Mouse (Mus musculus) activated CD4-positive, CD25-positive, alpha-beta regulatory T cell, adult 4 months (primary cell): ENCODE results near the gene Gm11733. TPM values are rescaled to one million over a fixed set of nuclear protein-coding genes. Genes with fewer than 3 reads are reported as not detected.
"Not testable (repeated sequence)": the region's sequence is repeated elsewhere in the genome, so short reads cannot be mapped to it uniquely, and the experiment has no call there.

Experiments
- ATAC-seq: one replicate; pipeline ENCODE4 v1.8.0; 2017
- polyA plus RNA-seq, 2 experiments: library from polyadenylated mRNA; unstranded; fragments of 100-300 nt; shearing (Covaris generic); gene quantifications; one replicate each; pipeline ENCODE4 v1.2.1; 2017

Gm11733 gene
- polyA plus RNA-seq: under 1 TPM in 1 of 2 experiments, not detected in 1; 0.19 TPM

DNA sequence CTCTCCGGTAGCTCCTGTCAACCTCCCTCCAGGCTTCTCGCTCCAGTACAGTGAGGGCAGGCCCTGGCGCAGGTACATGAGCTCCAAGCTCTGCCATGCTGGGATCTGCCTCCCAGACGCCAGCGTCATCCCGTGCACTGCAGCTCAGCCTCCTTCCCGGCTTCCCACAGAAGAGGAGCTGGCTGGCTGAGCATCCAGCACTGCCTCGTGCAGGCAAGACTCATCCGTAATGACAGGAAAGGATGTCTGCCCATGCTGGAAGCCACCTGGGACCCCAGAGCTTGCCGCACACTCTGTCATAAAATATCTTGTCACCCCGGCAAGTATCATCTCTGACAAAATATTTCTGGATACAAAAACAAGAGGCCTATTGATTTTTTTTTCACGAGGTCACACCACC is at the start of gene Gm11733:
TSS of gene Gm11733 (plus strand) at position 171 of the 400 bp plus-strand sequence.
- no peak for ATAC-seq

DNA sequence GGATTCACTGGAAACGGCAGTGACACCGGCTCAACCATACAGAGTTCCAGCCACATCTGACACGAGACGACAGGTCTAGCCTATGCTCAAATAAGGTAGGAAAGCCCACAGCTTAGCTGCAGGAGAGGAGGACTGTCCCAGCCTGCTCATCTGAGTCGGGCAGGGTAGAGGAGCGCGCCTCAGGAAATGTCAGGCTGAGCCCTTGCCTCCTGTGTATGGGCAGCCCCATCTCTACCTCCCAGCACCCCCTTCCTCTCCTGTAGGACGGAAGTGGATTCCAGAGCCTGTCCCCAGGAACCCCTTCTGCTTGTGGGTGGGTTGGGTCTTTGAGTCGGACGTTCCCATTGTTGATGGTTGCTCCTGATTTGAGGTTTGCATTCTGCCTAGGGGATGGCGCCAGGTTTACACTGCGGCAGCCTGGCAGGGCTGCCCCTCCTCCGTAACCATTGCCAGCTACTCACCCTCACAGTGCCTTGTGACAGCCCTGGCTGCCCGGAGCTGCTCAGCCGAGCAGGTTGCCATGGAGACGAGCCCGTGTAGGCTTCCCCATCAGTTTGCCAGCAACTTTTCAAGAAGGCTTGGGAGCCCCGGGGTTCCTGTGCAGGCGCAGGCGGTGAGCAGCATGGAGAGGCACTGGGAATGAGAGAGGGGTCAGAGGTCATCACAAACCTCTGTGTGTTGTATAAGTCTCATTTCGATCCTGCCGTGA is 47.6 kb upstream of the Gm11733 start:
- no peak for ATAC-seq

DNA sequence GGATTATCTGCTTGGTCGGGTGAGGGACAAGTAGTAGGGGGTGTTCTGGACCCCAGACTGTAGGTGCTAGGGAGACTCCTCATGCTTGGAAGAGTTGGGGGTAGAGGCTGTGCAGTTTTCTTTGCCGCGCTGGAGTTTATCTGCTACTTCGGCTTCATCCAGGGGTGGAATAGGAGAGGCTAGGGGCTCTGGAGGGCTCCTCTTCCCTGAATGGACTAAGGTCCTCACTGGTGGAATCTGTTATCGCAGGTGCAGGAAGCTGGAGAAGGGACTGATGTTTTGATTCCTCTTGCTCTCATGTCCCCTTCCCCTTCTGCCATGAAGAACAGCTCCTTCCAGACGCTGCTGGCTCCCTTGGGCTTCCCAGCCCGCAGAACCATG is 47.1 kb upstream of the Gm11733 start:
- ATAC-seq: no peak

DNA sequence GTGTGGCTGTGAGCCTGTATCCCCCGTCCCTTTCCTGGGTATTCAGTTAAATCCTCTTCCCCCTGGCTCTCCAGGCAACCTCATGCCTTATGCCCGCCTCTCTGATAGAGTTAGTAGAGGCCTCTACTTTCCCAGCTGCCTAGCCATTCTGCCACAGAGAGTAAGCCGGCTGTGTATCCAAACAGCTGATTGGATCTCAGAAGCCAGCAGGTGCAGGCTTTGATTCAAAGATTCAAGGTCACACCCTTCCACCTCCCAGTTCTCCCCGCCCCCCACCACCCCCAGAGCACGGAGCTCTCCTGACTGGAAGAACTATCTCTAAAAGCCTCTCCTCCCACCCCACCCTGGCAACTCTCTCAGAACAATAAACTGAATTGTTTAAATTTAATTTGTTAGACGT is 45.8 kb upstream of the Gm11733 start:
- no peak for ATAC-seq

DNA sequence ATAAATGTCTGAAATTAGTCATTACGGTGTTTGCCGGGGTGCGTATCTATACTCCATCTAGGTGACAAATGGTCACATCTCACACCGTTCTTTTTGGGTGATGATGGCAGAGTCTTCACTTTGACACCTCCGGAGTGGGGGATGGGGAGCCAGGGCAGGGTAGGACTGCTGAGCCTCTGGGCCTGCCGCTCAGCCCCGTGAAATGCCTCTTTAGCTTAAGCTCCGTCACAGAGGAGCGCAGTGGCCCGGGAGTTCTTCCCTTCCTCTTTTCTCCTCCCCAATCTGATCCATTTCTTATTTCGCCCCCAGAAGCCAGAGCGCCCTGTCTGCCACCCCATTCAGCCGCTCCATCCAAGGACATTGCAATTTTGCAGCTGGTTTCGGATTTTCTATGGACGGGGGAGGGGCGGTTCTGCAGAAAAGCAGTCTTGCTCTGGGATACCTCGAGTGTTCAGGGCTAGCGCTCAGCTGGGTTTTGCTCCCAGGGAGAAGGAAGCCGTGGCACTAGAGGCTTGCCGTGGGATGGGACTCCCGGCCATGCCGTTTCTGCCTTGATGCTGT is 43.2 kb upstream of the Gm11733 start:
- no peak for ATAC-seq

DNA sequence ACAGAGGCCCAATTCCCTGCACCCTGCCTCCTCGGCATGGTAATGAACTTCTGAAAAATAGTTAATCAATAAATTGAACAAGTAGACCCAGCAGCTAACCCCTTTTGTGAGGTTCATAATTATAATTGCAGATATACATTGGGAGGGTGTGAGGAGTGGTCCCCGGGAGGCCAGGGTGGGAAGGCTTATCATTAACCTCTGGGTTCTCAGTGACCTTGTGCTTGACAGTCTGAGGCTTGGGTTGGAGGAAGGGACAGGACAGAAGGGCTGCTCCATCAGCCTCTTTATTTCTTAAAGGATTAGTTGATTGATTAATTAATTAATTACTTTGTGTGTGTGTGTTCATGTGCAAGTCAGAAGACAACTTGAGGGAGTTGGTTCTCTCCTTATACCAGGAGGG is 40.1 kb upstream of the Gm11733 start:
- no peak for ATAC-seq

DNA sequence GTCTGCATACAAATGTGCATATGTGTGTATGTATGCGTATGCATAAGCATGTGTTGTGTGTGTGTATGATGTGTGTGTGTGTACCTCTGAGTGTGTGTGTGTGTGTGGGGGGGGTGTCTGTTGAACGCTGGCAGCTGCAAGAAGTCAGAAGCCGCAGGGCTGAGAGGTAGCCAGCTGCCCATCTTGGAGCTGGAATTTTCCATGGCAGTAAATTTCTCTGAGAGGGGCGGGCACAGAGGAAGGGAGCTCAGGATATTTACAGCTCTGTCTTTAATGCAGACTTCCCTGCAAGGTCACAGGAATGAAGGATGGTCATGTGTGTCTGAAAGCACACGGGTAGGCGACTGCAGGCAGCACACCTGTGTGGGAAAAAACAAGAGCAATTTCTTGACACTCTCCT is 38.5 kb upstream of the Gm11733 start:
- ATAC-seq: no peak

DNA sequence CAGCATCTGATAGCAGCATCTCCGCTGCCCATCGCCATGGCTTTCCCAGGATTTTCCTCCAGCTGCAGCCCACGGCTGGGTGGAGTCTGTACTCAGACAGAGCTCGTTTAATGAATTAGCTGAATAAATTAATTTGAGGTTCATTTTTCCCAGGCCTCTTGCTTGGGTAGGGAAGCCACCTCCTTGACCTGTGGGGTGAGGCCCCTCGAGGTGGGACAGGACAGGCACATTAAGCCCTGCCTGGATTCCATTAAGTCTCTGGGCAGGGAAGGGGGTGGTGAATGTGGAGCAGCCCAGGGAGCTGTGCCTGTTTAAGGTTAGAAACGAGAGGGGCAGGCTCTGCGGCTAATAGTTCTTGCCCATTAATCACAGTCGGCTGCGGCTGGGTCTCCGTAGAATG is 30.1 kb upstream of the Gm11733 start:
- ATAC-seq: no peak

DNA sequence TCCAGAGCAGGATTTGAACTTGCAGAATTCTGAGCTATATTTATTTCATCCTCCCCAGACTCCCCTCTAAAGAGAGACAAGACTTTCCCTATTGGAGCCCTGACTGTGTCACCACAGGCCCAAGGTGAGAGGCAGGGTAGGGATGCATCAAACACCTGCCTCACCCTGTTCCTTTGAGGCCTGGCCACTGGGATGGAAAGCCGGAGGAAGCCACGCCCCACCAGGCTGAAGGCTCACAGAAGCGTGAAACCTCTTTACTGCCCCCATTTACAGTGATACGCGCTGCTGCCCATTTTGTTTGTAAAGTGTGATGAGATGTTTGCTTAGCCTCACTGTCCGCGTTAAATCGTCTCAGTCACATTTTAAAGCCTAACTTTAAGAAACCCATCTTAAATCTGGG is 25.0 kb upstream of the Gm11733 start:
- no peak for ATAC-seq

DNA sequence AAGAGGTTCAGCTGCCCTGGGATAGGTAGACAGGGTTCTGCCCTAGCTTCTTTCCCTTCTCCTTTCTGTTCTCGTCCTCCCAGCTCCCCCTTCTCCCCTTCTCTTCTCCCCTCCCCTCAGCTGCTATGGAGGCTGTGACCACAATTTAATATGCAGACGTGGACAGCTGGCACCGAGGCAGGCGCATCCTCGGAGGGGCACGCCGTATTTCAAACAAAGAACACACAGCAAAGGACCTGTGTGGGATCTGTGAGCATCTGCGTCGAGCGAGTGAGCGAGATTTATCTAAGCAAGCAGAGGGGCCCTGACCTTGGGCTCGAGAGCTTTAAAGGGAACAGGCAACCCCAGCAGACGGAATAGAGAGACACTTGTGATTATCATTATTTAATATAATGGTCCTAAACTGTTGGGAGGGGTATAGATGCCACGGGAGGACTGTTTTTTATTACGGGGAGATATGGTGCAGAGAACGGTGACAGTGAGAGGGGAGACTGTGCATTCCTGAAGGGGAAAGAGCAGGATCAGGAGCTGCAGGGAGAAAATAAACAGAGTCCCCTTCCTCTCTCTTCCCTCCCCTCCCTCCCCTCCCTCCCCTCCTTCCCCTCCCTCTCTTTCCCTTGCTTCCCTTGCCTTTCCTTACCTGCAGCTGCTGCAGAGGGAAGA is 21.8 kb upstream of the Gm11733 start:
- ATAC-seq: no peak

DNA sequence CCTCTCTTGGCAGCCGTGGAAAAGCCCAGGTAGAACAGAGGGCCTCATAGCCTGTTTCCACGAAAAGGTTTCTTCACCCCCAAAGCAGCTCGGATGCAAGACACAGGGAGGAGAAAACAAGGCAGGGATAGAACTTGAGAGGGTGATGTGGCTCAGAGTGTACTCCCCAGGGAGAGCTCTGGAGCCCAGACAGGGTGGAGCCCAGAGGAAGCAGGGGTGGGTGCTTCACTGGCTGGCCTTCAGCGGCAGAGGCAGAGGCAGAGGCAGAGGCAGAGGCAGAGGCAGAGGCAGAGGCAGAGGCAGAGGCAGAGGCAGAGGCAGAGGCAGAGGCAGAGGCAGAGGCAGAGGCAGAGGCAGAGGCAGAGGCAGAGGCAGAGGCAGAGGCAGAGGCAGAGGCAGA is 20.8 kb upstream of the Gm11733 start:
- ATAC-seq: not testable (repeated sequence)

DNA sequence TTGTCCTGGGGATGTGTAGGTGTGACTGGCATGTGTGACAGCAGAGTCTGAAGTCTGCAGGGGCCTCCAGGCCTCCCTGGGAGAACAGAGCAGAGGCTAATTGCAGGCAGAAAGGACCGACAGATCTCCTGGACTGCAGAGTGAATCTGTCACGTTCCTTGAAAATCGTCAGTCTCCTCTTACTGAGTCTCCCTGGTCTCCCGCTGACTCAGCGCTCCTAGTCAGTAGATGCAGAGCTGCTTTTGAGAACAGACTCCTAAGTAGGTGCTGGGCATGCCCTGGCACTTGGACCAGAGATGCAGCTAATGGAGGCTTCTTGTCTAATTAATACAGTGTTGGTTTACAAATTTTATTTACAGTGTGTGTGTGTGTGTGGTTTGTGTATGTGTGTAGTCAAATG is 17.9 kb upstream of the Gm11733 start:
- ATAC-seq: no peak

DNA sequence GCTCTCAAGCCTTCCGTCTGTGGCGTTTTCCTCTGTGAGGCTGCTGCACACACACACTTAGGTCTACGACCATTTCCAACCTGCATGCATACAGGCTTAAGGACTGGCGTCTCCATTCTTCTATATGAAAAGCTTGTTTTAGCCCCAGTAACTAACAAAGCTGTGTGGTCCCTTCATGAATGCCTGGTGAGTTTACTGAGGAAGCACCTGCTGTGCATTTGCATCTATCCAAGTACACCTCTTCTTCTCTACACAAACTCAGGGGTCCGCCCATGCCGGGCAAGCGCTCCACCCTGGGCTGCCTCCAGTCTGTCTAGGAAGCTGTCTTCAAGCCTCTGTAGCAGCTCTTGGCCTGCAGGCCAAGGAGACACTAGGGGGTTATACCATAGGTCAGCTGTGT is 17.3 kb upstream of the Gm11733 start:
- no peak for ATAC-seq

DNA sequence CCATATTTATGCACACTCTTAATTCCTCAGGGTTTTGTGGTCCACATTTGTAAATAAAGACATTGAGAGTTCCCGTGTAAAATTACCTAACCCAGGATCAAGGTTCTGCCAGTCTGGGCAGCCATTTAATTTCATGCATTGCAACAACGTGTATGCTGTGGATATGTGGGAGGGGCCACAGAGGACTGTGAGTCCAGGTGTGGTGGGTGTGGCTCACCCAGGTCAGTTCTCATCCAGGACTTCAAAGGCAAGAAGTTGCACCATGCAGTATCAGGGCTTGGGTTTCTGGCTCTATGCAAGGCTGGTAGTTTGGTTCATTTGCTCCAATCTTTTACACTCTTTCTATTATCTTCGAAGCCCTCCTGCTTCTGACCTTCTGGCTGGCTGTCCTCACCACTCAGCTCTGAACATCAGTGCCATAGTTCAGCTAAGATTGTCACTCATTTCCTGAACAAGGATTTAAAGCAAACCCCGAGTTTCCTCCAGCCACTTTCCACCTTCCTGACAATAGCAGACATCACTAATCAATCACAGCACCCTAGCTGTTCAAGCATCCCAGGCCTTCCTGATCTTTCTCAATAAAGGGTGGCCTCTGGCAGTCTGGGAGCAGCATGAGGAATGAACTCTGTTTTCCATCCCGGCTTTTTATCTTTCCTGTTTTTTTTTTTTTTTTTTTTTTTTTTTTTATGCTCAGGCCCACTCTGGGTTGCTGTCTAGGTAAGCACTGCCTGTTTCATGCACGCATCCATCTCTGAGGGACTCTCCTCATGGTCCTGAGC is 15.4 kb upstream of the Gm11733 start:
- no peak for ATAC-seq

DNA sequence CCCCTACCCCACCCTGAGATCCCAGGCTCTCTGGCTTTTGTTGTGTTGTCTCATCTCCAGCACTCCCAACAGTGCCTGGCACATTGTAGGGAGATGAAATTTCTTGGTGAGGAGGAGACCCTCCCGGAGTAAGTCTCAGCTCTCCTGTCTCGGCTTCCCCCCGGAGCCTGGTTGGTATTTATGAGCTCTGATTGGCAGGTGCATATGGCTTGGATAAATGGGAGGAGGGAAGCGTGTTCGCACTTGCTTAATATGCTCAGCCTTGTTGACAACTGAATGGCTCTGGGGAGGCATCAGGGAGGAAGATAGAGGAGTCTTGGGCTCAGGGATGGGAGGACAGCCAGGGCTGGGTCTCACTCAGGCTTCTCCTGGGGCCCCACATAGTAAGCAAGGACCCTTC is 14.4 kb upstream of the Gm11733 start:
- no peak for ATAC-seq

DNA sequence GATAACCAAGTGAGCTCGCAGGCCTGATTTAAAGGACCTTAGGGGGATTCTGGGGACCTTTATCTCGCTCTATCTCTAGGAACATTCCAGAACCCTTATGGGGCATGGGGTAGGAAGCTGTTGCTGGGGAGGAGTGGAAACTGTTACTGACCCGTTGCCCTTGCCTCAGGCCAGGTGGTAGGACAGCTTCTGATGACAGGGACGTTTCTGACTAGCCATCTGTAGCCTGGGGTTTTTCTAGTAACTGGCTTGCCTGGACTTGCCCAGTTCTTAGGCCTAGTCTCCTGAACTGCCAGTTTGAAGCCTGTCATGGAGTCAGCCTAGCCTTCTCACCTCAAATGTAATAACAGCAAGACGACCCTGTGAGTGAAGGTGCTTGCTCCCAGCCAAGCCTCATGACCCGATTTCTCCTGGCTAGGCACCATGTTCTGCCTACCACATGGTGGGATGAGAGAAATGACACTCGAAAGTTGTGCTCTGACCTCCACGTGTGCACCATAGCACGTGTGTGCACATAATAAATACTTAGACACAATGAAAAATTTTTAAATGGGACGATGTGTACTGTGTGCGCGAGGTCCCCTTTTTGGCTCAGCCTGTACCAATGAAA is 13.5 kb upstream of the Gm11733 start:
- ATAC-seq: no peak

DNA sequence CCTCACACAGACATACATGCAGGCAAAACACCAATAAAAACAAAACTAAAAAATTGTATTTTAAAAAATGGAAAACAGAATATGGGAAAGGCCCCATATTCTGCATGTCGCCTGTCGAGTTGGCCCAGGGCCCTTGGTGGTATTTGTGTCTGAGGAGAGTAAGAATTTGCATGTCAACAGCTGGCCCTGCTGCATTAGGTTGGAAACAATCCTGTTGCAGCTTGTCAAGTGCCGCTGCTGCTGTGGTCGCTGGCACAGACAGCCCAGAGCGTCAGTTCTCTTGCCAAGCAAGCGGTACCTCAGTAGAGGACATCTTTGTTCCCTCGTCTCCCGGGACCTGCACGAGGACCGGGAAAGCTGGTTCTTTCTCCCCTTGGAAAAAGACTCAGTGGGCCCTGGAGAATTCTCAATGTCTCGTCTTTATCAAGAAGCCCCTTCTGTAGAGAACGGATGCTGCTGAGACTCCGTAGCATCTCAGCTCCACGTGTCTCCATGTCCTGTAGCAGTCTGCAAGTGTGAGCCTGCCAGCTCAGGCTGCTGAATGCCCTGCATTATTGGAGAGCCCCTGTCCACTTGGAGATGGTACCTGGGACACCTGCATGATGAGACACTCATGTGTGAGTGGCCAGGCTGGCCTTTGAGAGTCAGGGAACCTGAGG is 12.4 kb upstream of the Gm11733 start:
- no peak for ATAC-seq

DNA sequence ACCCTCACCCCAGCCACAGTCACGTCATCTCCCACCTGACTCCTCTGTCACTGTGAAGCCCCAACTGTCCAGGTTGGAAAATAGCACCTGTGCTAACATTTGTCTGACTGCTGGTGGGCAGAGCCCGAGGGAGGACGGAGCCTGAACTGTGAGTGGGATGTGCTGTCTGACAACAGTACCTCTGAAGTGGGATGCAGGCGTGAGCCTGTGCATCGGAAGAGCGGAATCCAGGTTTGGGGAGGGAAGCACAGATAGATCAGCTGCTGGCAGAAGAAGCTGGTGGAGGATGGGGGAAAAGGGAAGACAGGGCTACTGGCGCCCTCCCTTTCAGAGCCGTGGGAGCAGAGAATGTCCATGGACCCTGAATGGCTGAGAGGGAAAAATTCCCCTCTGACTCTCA is 11.3 kb upstream of the Gm11733 start:
- ATAC-seq: no peak

DNA sequence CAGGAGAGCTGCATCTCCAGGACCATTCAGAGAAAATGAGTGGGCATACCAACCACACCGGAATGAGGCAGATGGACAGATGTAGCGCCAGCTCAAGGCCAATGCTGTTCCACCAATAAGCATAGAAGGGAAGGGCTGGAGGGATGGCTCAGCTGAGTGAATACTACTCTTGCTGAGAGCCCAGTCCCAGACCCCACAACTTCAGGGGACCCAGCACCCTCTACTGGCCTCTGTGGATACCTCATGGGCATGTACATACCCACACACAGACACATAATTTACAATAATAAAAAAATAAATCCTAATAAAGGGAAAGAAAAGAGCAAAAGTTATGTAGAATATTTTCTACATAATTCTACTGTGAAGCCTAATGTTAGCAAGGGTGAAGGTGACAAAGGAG is 9.0 kb upstream of the Gm11733 start:
- ATAC-seq: no peak

DNA sequence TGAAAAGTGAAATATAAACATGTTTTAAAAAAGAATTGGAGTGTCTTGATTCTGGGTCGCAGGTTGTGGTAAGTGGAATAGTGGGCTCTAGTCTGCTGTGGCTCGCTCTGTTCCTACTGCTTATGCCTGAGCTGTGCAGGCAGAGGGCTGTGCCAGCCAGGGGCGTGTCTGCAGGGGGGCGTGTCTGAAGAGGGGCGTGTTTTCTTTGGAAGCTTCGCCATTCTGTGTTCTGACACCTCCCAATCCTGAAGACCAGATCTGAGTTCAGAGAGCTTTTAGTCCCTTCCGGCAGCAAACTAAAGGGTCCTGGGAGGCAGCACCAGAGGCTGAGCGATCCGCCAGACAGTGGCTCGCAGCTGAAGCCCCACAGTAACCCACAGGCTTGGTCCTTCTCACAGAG is 8.5 kb upstream of the Gm11733 start:
- no peak for ATAC-seq

DNA sequence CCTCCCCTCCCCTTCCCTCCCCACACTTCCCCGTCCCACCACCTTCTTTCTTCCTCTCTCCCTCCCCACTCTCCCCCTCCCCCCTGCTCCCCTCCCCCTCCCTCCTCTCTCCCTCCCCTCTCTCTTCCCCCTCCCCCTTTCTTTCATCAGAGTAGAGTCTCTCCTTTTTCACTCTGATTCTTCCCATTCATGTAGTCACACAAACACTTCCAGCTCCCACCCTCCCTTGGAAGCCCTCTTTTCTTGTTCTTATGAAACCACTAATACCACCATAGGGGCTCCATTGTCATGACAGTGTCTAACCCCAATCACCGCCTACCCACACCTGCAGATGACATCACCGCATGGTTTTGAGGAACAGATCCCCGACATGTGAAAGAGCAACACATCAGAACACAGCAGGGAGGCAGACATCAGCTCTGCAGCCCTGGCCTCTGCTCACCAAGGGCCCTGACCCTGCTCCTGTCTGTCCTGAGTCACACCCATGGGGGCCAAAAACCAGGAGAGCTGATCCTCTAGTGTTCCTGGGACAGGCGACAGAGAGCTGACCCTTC is 7.5 kb upstream of the Gm11733 start:
- no peak for ATAC-seq
